Mouse (Mus musculus): ENCODE data around the gene Mapk3. TPM values are rescaled to one million over a fixed set of nuclear protein-coding genes. Genes with fewer than 3 reads are reported as not detected.
"Not testable (repeated sequence)": the region's sequence is repeated elsewhere in the genome, so short reads cannot be mapped to it uniquely, and the experiment has no call there.

Mapk3 gene
- polyA plus RNA-seq, 1 experiment, result 90.6 TPM

GRCm38 (mm10) chr7:126770784-126771183, 11.4 kb downstream of the Mapk3 start:
- no peak overlapping the region for H3K4me3 ChIP-seq (ENCODE audit: insufficient read depth, low read depth, low read length)
- peaks cover 4% of the 10 kb centered on the region; the same call in 1 of the 2 replicates for H3K4me1 ChIP-seq (ENCODE audit: control insufficient read depth, insufficient read depth, insufficient read length, low read length)
- H3K27ac ChIP-seq (replicated peaks; ENCODE audit: low read depth, low read length), result no peak overlapping the region

GRCm38 (mm10) chr7:126773351-126773750, 13.9 kb downstream of the Mapk3 start:
- Histone ChIP-seq H3K4me3 (ENCODE audit: insufficient read depth, low read depth, low read length) (no peak overlapping the region), H3K27ac (replicated peaks; ENCODE audit: low read depth, low read length) (no peak overlapping the region), H3K4me1 (ENCODE audit: control insufficient read depth, insufficient read depth, insufficient read length, low read length) (peaks cover 15% of the 10 kb centered on the region)

- no peak overlapping the region for H3K27ac ChIP-seq (replicated peaks; ENCODE audit: low read depth, low read length)
- peaks cover 15% of the 10 kb centered on the region for H3K4me1 ChIP-seq (ENCODE audit: control insufficient read depth, insufficient read depth, insufficient read length, low read length)
Observed at GRCm38 (mm10) chr7:126774463-126774862, 15.1 kb downstream of the Mapk3 start.

GRCm38 (mm10) chr7:126775185-126775977, 16.0 kb downstream of the Mapk3 start:
- H3K4me3 ChIP-seq (ENCODE audit: insufficient read depth, low read depth, low read length), result no peak overlapping the region
- H3K27ac ChIP-seq (replicated peaks; ENCODE audit: low read depth, low read length), result no peak overlapping the region; the same call in 1 of the 2 replicates

More at GRCm38 (mm10) chr7:126774463-126774862, 15.1 kb downstream of the Mapk3 start:
- no peak overlapping the region for H3K4me3 ChIP-seq (ENCODE audit: insufficient read depth, low read depth, low read length)

GRCm38 (mm10) chr7:126775978-126776234, 16.5 kb downstream of the Mapk3 start:
- Histone ChIP-seq H3K27ac (replicated peaks; ENCODE audit: low read depth, low read length) (peak overlapping the region; percentile 47; the same call in 1 of the 2 replicates), H3K4me3 (ENCODE audit: insufficient read depth, low read depth, low read length) (no peak overlapping the region), H3K4me1 (ENCODE audit: control insufficient read depth, insufficient read depth, insufficient read length, low read length) (peaks cover 15% of the 10 kb centered on the region)

More at GRCm38 (mm10) chr7:126775185-126775977, 16.0 kb downstream of the Mapk3 start:
- peaks cover 15% of the 10 kb centered on the region for H3K4me1 ChIP-seq (ENCODE audit: control insufficient read depth, insufficient read depth, insufficient read length, low read length)

- Histone ChIP-seq H3K27ac (replicated peaks; ENCODE audit: low read depth, low read length) (peak within 1 kb of the TSS; percentile 65), H3K4me1 (ENCODE audit: control insufficient read depth, insufficient read depth, insufficient read length, low read length) (peaks cover 15% of the 10 kb centered on the region), H3K4me3 (ENCODE audit: insufficient read depth, low read depth, low read length) (peak within 1 kb of the TSS; percentile 66)
Observed at GRCm38 (mm10) chr7:126776598-126777057, 17.2 kb downstream of the Mapk3 start, which contains the start of gene Ypel3. Ypel3 (plus strand) TSS chr7:126776955.

GRCm38 (mm10) chr7:126777476-126777875, 18.1 kb downstream of the Mapk3 start:
- Histone ChIP-seq H3K4me3 (ENCODE audit: insufficient read depth, low read depth, low read length) (peak overlapping the region; percentile 66), H3K27ac (replicated peaks; ENCODE audit: low read depth, low read length) (peak overlapping the region; percentile 65), H3K4me1 (ENCODE audit: control insufficient read depth, insufficient read depth, insufficient read length, low read length) (peaks cover 15% of the 10 kb centered on the region)

GRCm38 (mm10) chr7:126778147-126778546, 18.7 kb downstream of the Mapk3 start:
- Histone ChIP-seq H3K4me3 (ENCODE audit: insufficient read depth, low read depth, low read length) (peak overlapping the region; percentile 66), H3K27ac (replicated peaks; ENCODE audit: low read depth, low read length) (peak overlapping the region; percentile 65), H3K4me1 (ENCODE audit: control insufficient read depth, insufficient read depth, insufficient read length, low read length) (peaks cover 15% of the 10 kb centered on the region)

- not testable (repeated sequence) for H3K27ac ChIP-seq (replicated peaks; ENCODE audit: low read depth, low read length); H3K4me3 ChIP-seq (ENCODE audit: insufficient read depth, low read depth, low read length)
- H3K4me1 ChIP-seq (ENCODE audit: control insufficient read depth, insufficient read depth, insufficient read length, low read length), result peaks cover 15% of the 10 kb centered on the region
Observed at GRCm38 (mm10) chr7:126779101-126779500, 19.7 kb downstream of the Mapk3 start.

- Histone ChIP-seq H3K27ac (replicated peaks; ENCODE audit: low read depth, low read length) (peak overlapping the region; percentile 58), H3K4me3 (ENCODE audit: insufficient read depth, low read depth, low read length) (peak overlapping the region; percentile 58), H3K4me1 (ENCODE audit: control insufficient read depth, insufficient read depth, insufficient read length, low read length) (peaks cover 15% of the 10 kb centered on the region)
Observed at GRCm38 (mm10) chr7:126779983-126780970, 20.9 kb downstream of the Mapk3 start.

GRCm38 (mm10) chr7:126780971-126781635, 21.7 kb downstream of the Mapk3 start, which contains the start of gene Tbx6:
Tbx6 (plus strand) TSS chr7:126781483.
- peaks cover 8% of the 10 kb centered on the region for H3K4me1 ChIP-seq (ENCODE audit: control insufficient read depth, insufficient read depth, insufficient read length, low read length)
- peak within 1 kb of the TSS; percentile 58 for H3K27ac ChIP-seq (replicated peaks; ENCODE audit: low read depth, low read length)
- H3K4me3 ChIP-seq (ENCODE audit: insufficient read depth, low read depth, low read length), result peak within 1 kb of the TSS; percentile 58

- H3K27ac ChIP-seq (replicated peaks; ENCODE audit: low read depth, low read length), result no peak overlapping the region
- peaks cover 7% of the 10 kb centered on the region; the same call in 1 of the 2 replicates for H3K4me1 ChIP-seq (ENCODE audit: control insufficient read depth, insufficient read depth, insufficient read length, low read length)
- H3K4me3 ChIP-seq (ENCODE audit: insufficient read depth, low read depth, low read length), result no peak overlapping the region
Observed at GRCm38 (mm10) chr7:126781661-126782370, 22.4 kb downstream of the Mapk3 start.

- Histone ChIP-seq H3K27ac (replicated peaks; ENCODE audit: low read depth, low read length) (no peak overlapping the region), H3K4me3 (ENCODE audit: insufficient read depth, low read depth, low read length) (no peak overlapping the region), H3K4me1 (ENCODE audit: control insufficient read depth, insufficient read depth, insufficient read length, low read length) (peaks cover 5% of the 10 kb centered on the region; the same call in 1 of the 2 replicates)
Observed at GRCm38 (mm10) chr7:126782693-126783092, 23.3 kb downstream of the Mapk3 start.

- H3K4me1 ChIP-seq (ENCODE audit: control insufficient read depth, insufficient read depth, insufficient read length, low read length), result no peaks in the 10 kb centered on the region
- H3K4me3 ChIP-seq (ENCODE audit: insufficient read depth, low read depth, low read length), result no peak overlapping the region
Observed at GRCm38 (mm10) chr7:126784469-126784868, 25.1 kb downstream of the Mapk3 start.

More at GRCm38 (mm10) chr7:126784469-126784868, 25.1 kb downstream of the Mapk3 start:
- H3K27ac ChIP-seq (replicated peaks; ENCODE audit: low read depth, low read length), result no peak overlapping the region
